Mouse (Mus musculus): Measurements from ENCODE around the gene Rbmx2. TPM values are rescaled to one million over a fixed set of nuclear protein-coding genes. Genes with fewer than 3 reads are reported as not detected.

Gene Rbmx2
- total RNA-seq (2022): 1 to 10 TPM in 3 of 4 experiments, under 1 TPM in 1; 0.73 to 2.1 (median 1.4) TPM

GRCm38 (mm10) chrX:48694864-48695371 is at the start of gene Rbmx2:
TSS of gene Rbmx2 (plus strand) at chrX:48695004.
- peak; percentile 78 to 88 for DNase-seq (ENCODE audit: low spot score in 2 of 2)

GRCm38 (mm10) chrX:48666807-48667206 is 28.0 kb upstream of the Rbmx2 start:
- no peak for DNase-seq (ENCODE audit: low spot score in 2 of 2)

- DNase-seq (ENCODE audit: low spot score in 2 of 2): no peak
These were observed 25.2 kb upstream of the Rbmx2 start for GRCm38 (mm10) chrX:48669588-48669987.

GRCm38 (mm10) chrX:48671714-48672113 is 23.1 kb upstream of the Rbmx2 start:
- no peak for DNase-seq (ENCODE audit: low spot score in 2 of 2)

GRCm38 (mm10) chrX:48674171-48674570 is 20.6 kb upstream of the Rbmx2 start, which contains the start of gene Gpr119:
TSS of gene Gpr119 (minus strand) at chrX:48674478.
- DNase-seq (ENCODE audit: low spot score in 2 of 2): no peak

- DNase-seq (ENCODE audit: low spot score in 2 of 2): no peak
These were observed 11.4 kb upstream of the Rbmx2 start for GRCm38 (mm10) chrX:48683451-48683850.

- DNase-seq (ENCODE audit: low spot score in 2 of 2): no peak
These were observed 10.9 kb upstream of the Rbmx2 start for GRCm38 (mm10) chrX:48683857-48684256.

GRCm38 (mm10) chrX:48694460-48694859 is 344 bp upstream of the Rbmx2 start:
- no peak for DNase-seq (ENCODE audit: low spot score in 2 of 2)

GRCm38 (mm10) chrX:48709701-48710100 is 14.9 kb downstream of the Rbmx2 start:
- no peak for DNase-seq (ENCODE audit: low spot score in 2 of 2)

GRCm38 (mm10) chrX:48712846-48713245 is 18.0 kb downstream of the Rbmx2 start:
- DNase-seq (ENCODE audit: low spot score in 2 of 2): no peak

- DNase-seq (ENCODE audit: low spot score in 2 of 2): no peak
These were observed 60.0 kb downstream of the Rbmx2 start for GRCm38 (mm10) chrX:48754710-48755283.

Other genes starting within 250 kb of the Rbmx2 start
- 1 to 10 TPM in 2 of 4 experiments, under 1 TPM in 2; 0.70 to 1.9 (median 1.1) TPM for gene Elf4, start 231.9 kb upstream of the Rbmx2 start, total RNA-seq (2022)
- gene Aifm1, start 181.4 kb upstream of the Rbmx2 start, total RNA-seq (2022): 10 to 100 TPM; 34.4 to 42.4 (median 40.0) TPM
- not detected for gene Rab33a, start 175.7 kb upstream of the Rbmx2 start, total RNA-seq (2022)
- gene Zfp280c, start 100.5 kb upstream of the Rbmx2 start, total RNA-seq (2022): 1 to 10 TPM; 3.6 to 5.5 (median 3.9) TPM
- gene Slc25a14, start 71.6 kb upstream of the Rbmx2 start, total RNA-seq (2022): 1 to 10 TPM; 1.1 to 2.1 (median 1.9) TPM
- gene Gpr119, start 20.5 kb upstream of the Rbmx2 start, total RNA-seq (2022): under 1 TPM in 1 of 4 experiments, not detected in 3; 0.24 TPM
- gene Gm595, start 182.7 kb downstream of the Rbmx2 start, total RNA-seq (2022): not detected

Data from gastrocnemius, adult 8-10 months (tissue).